Mouse (Mus musculus): ENCODE data around the gene Elavl2.

The Elavl2 gene

GRCm38 (mm10) chr4:91400423-91400822, at the start of gene Elavl2:
Gene Elavl2, minus strand, starts transcription at chr4:91400785.
- no peak for DNase-seq (ENCODE audit: low spot score in 2 of 2)

- no peak for DNase-seq (ENCODE audit: low spot score in 2 of 2)
Measured at GRCm38 (mm10) chr4:91447887-91448286, 47.3 kb upstream of the Elavl2 start.

GRCm38 (mm10) chr4:91415582-91415981, 15.0 kb upstream of the Elavl2 start:
- DNase-seq (ENCODE audit: low spot score in 2 of 2): no peak

- no peak for DNase-seq (ENCODE audit: low spot score in 2 of 2)
Measured at GRCm38 (mm10) chr4:91405047-91405446, 4.5 kb upstream of the Elavl2 start.

- no peak for DNase-seq (ENCODE audit: low spot score in 2 of 2)
Measured at GRCm38 (mm10) chr4:91399510-91400196, 932 bp downstream of the Elavl2 start.

- no peak for DNase-seq (ENCODE audit: low spot score in 2 of 2)
Measured at GRCm38 (mm10) chr4:91391987-91392598, 8.5 kb downstream of the Elavl2 start.

GRCm38 (mm10) chr4:91387701-91388100, 12.9 kb downstream of the Elavl2 start:
- no peak for DNase-seq (ENCODE audit: low spot score in 2 of 2)

- no peak for DNase-seq (ENCODE audit: low spot score in 2 of 2)
Measured at GRCm38 (mm10) chr4:91381201-91381627, 19.4 kb downstream of the Elavl2 start.

GRCm38 (mm10) chr4:91380341-91381117, 20.1 kb downstream of the Elavl2 start:
- DNase-seq (ENCODE audit: low spot score in 2 of 2): no peak

GRCm38 (mm10) chr4:91379559-91379958, 21.0 kb downstream of the Elavl2 start:
- DNase-seq (ENCODE audit: low spot score in 2 of 2): no peak

- peak; percentile 38 to 65 for DNase-seq (ENCODE audit: low spot score in 2 of 2)
Measured at GRCm38 (mm10) chr4:91376317-91376910, 24.2 kb downstream of the Elavl2 start.

- no peak for DNase-seq (ENCODE audit: low spot score in 2 of 2)
Measured at GRCm38 (mm10) chr4:91375372-91375687, 25.3 kb downstream of the Elavl2 start.

GRCm38 (mm10) chr4:91374571-91375371, 25.8 kb downstream of the Elavl2 start:
- DNase-seq (ENCODE audit: low spot score in 2 of 2): no peak

- no peak for DNase-seq (ENCODE audit: low spot score in 2 of 2)
Measured at GRCm38 (mm10) chr4:91372844-91373243, 27.7 kb downstream of the Elavl2 start.

- no peak for DNase-seq (ENCODE audit: low spot score in 2 of 2)
Measured at GRCm38 (mm10) chr4:91371819-91372215, 28.8 kb downstream of the Elavl2 start.

GRCm38 (mm10) chr4:91371131-91371818, 29.3 kb downstream of the Elavl2 start:
- DNase-seq (ENCODE audit: low spot score in 2 of 2): no peak

GRCm38 (mm10) chr4:91365276-91365675, 35.3 kb downstream of the Elavl2 start:
- no peak for DNase-seq (ENCODE audit: low spot score in 2 of 2)

GRCm38 (mm10) chr4:91363963-91364362, 36.6 kb downstream of the Elavl2 start:
- no peak for DNase-seq (ENCODE audit: low spot score in 2 of 2)

- no peak for DNase-seq (ENCODE audit: low spot score in 2 of 2)
Measured at GRCm38 (mm10) chr4:91362520-91362919, 38.1 kb downstream of the Elavl2 start.

- no peak for DNase-seq (ENCODE audit: low spot score in 2 of 2)
Measured at GRCm38 (mm10) chr4:91353138-91353537, 47.4 kb downstream of the Elavl2 start.

GRCm38 (mm10) chr4:91349579-91349978, 51.0 kb downstream of the Elavl2 start:
- DNase-seq (ENCODE audit: low spot score in 2 of 2): no peak
